Mouse (Mus musculus) embryonic fibroblast, embryonic 13.5 days (primary cell): ENCODE data around the gene Supt3.

Source experiments
- CTCF ChIP-seq: IDR thresholded peaks from 2 replicates; pipeline ENCODE4 v1.5.1; 2011; ENCODE audit warnings: mild to moderate bottlenecking, control low read depth, low read length, moderate library complexity, borderline replicate concordance; ENCODE audit not compliant: insufficient read depth
- POLR2A ChIP-seq: IDR thresholded peaks from 2 replicates; pipeline ENCODE4 v1.6.1; 2011; ENCODE audit warnings: low read depth, mild to moderate bottlenecking, control low read depth, low read length, moderate library complexity

DNA sequence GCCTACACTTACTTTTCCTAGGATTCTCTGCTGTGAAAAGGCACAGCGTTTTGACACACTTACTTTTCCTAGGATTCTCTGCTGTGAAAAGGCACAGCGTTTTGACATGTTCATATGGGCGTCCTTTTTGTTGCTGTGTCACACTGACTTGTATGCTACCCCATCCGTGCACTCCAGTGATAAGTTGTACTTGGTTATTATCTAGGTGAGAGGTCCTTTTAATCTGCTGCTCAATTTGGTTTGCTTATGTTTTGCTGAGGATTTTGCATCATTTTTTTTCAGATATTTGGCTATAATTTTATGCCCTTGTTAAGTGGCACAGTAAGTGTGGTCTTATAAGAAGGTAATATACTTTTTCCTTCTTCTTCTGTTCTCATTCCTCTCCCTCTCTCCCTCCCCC is 51.0 kb downstream of the Supt3 start:
- TF ChIP-seq CTCF (no peak), POLR2A (no peak)
